Mouse (Mus musculus) natural killer cell, adult 2 months (primary cell): ENCODE results near the gene Ccdc141.

Experiments used
- DNase-seq, 2 experiments: peaks; one replicate each; pipeline ENCODE4 v3.0.0; 2022; ENCODE audit warnings: low spot score in 2 of 2

Ccdc141 gene

GRCm38 (mm10) chr2:77174313-77174712 is 3.9 kb upstream of the Ccdc141 start:
- no peak for DNase-seq

GRCm38 (mm10) chr2:77173821-77174220 is 3.4 kb upstream of the Ccdc141 start:
- no peak for DNase-seq

- no peak for DNase-seq
These were observed 2.9 kb upstream of the Ccdc141 start for GRCm38 (mm10) chr2:77173366-77173765.

- DNase-seq, result no peak
These were observed 1.8 kb upstream of the Ccdc141 start for GRCm38 (mm10) chr2:77172241-77172671.

DNA sequence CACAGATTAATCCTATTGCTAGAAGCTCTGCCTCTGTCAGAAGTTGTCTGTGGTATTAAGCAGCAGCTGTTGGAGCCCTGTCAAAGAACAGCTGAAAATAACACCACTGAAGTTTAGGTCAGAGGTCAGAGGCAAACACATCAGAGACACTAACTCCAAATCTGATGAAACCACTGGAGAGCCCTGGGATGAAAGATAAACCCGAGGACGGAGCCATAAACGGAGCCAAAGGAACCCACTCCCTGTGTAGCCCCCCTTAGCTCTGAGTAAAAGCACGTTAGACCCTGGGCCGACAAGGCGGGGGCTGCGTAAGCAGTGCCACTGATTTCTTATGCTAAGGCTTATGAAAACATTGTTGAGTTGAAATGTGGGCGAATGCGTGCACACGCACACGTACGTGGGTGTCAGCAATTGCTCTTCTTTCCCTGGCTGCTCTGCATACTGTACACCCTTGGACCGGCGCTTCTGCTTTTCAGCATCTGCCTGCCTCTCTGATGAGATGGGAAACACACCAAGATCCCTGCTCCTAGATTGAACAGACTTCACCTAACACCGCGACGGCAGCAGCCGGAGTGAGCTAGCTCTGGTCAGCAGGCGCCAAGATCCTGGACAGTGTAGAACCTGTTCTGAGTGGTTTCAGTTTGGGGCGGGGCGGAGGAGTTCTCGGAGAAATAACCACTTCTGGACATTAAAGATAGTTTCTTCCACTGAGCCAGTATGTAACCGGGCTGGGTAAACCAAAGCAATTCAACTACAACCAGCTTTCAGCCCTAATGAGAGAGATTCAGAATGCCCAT is 1.2 kb upstream of the Ccdc141 start:
- DNase-seq, result no peak

GRCm38 (mm10) chr2:77169916-77170632 is 362 bp downstream of the Ccdc141 start:
- DNase-seq, result peak in 1 of 2 experiments; percentile 20

GRCm38 (mm10) chr2:77169218-77169617 is 1.2 kb downstream of the Ccdc141 start:
- DNase-seq, result no peak

GRCm38 (mm10) chr2:77168781-77169180 is 1.7 kb downstream of the Ccdc141 start:
- DNase-seq, result no peak

GRCm38 (mm10) chr2:77168081-77168685 is 2.3 kb downstream of the Ccdc141 start:
- DNase-seq, result no peak

DNA sequence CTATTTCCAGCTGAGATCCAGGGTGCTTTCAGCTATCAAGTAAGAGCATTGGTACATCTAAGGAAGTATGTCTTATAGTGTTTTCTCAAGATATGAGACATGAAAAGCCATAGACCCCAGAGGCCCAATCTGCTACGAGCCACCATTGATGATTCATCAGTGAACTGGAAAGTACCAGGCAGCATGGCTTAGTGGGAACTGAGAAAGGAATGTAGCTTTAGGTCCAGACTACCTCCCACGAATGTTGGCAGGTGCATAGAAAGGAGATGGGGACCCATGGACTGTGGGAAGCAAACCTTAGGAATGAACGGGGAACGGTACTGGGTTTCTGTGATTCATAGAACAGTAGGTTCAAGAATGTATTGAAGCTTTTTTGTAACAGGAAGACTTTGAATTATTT is 4.1 kb downstream of the Ccdc141 start:
- no peak for DNase-seq

- DNase-seq, result no peak
These were observed 5.8 kb downstream of the Ccdc141 start for GRCm38 (mm10) chr2:77164662-77165061.

DNA sequence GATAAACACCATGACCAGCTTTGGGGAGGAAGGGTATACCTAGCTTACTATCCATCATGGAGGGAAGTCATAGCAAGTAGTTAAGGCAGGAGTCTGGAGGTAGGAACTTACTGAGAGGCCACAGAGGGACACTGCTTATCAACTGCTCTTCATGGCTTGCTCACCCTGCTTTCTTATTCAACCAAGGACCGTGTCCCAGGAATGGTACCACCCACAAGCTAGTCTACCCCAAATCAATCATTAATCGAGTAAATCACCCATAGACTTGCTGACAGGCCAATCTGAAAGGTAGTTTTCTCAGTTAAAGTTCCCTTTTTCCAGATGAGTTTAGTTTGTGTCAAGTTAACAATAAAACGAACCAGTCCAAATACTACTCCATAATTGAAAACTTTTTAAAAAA is 7.1 kb downstream of the Ccdc141 start:
- DNase-seq, result no peak

DNA sequence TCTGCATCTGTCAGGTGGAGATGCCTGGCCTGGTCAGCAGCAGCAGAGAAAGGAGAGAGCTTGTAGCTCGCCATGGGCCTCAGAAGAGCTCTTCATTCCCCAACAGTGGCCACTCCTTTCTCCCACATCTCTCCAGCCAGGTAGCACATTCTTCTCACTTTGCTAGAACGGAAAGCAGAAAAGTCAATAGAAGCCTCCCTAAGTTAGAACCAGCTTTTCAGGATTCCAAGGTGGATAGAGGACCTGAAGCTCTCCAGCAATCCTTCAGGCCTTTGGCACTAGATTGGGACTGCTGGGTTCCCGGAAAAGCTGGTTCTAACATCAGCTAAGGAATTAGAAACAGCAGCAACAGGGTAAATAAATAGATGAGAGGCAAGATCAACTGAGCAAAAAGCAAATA is 8.3 kb downstream of the Ccdc141 start:
- no peak for DNase-seq

GRCm38 (mm10) chr2:77157546-77157945 is 12.9 kb downstream of the Ccdc141 start:
- DNase-seq, result no peak

- no peak for DNase-seq
These were observed 16.4 kb downstream of the Ccdc141 start for GRCm38 (mm10) chr2:77154080-77154479.

GRCm38 (mm10) chr2:77151255-77151654 is 19.2 kb downstream of the Ccdc141 start:
- DNase-seq, result no peak

GRCm38 (mm10) chr2:77149576-77149975 is 20.9 kb downstream of the Ccdc141 start:
- DNase-seq, result no peak

DNA sequence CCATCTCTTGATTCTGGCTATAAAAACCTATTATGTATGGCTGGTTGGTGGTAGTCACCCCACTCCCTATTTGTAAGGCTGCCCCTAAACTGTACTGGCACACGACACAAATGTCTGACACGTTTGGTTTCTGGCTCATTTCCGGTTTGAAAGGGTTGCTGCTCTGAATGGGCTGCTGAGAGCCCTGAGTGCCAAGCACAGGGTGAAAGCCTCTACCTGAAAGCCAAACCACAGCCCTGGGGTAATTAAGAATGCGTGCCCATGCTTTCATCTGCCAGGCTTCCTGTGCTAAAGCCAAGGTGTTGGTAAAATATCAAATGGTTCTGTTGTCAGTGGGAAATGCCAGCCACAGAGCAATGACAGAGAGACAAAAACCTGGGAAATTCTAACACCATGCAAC is 22.2 kb downstream of the Ccdc141 start:
- DNase-seq, result no peak

- no peak for DNase-seq
These were observed 23.5 kb downstream of the Ccdc141 start for GRCm38 (mm10) chr2:77146968-77147367.

GRCm38 (mm10) chr2:77146291-77146690 is 24.1 kb downstream of the Ccdc141 start:
- DNase-seq, result no peak

DNA sequence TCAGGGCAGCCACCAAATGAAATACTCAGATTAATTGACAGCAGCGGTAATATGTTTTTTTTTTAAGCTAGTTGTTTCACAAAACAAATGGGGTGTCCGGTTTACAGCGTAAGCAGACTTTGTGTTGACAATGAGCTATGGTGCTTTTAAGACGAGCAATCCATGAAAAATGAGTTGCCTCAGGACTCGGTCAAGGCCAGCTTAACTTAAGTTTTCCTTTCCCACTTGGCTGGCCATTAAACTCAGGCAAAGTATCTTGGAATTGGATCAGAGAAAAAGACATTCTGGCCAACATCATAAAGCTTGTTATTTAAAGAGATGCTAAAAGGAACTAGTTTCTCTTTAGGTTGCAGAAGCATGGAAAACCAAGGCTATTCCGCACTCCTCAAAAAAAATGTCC is 26.9 kb downstream of the Ccdc141 start:
- DNase-seq, result no peak

GRCm38 (mm10) chr2:77138879-77139278 is 31.6 kb downstream of the Ccdc141 start:
- no peak for DNase-seq

GRCm38 (mm10) chr2:77134906-77135305 is 35.5 kb downstream of the Ccdc141 start:
- DNase-seq, result no peak
